ENCODE assay signal across 27 mouse cellular contexts in genomic region chr14:80492901-80493279, GRCm38 (mm10).
DNase-seq lines count a peak whose midpoint lies in the region; ATAC-seq lines count a peak whose summit lies in the region.
"Had no signal": no experiment of that assay in that cellular context is flagged by ENCODE, and none has a peak within 500 bp of the region (broad histone marks: within the 10 kb centered on the region; RNA-seq: fewer than 3 reads in every experiment).

No protein-coding gene starts in this region.

- peaks cover 4% of the 10 kb centered on the region; the same call in 1 of the 2 replicates for H3K4me1 ChIP-seq in forebrain, embryonic 11.5 days (replicated peaks; ENCODE audit: control insufficient read depth, insufficient read depth, low read length)
- peaks cover 9% of the 10 kb centered on the region for H3K4me1 ChIP-seq in forebrain, embryonic 13.5 days
- 0 out of 2 replicates have a peak, but pooled peaks cover 6% of the 10 kb centered on the region for H3K4me1 ChIP-seq in midbrain, embryonic 12.5 days
- H3K4me1 ChIP-seq in midbrain, embryonic 11.5 days (ENCODE audit: control insufficient read depth, insufficient read depth, low read length): no peaks in the 10 kb centered on the region
- H3K4me1 ChIP-seq: embryonic facial prominence, embryonic 15.5 days; liver, embryonic 12.5 days; megakaryocyte, embryonic 14.5 days; stomach, embryonic 15.5 days had no signal

- H3K4me2 ChIP-seq in forebrain, embryonic 11.5 days (ENCODE audit: low read depth, low read length, severe bottlenecking): no peak overlapping the region
- no peak overlapping the region for H3K4me2 ChIP-seq in forebrain, embryonic 13.5 days
- no peak overlapping the region for H3K4me2 ChIP-seq in midbrain, embryonic 12.5 days (replicated peaks)
- H3K4me2 ChIP-seq in midbrain, embryonic 11.5 days: no peak overlapping the region
- H3K4me2 ChIP-seq: embryonic facial prominence, embryonic 15.5 days; hindbrain, embryonic 13.5 days; liver, embryonic 12.5 days; stomach, embryonic 15.5 days had no signal

- H3K27me3 ChIP-seq in forebrain, embryonic 11.5 days (ENCODE audit: control insufficient read depth, insufficient read depth, low read length): no peaks in the 10 kb centered on the region; the same call in 1 of the 2 replicates
- H3K27me3 ChIP-seq in forebrain, embryonic 13.5 days: no peaks in the 10 kb centered on the region
- no peaks in the 10 kb centered on the region for H3K27me3 ChIP-seq in midbrain, embryonic 12.5 days
- H3K27me3 ChIP-seq in midbrain, embryonic 11.5 days (ENCODE audit: control insufficient read depth, insufficient read depth, low read length): no peaks in the 10 kb centered on the region
- H3K27me3 ChIP-seq: CH12.LX; embryonic facial prominence, embryonic 15.5 days; liver, embryonic 12.5 days; megakaryocyte, embryonic 14.5 days; stomach, embryonic 15.5 days had no signal

- no peak overlapping the region for H3K9ac ChIP-seq in forebrain, embryonic 11.5 days (ENCODE audit: low read length)
- H3K9ac ChIP-seq in forebrain, embryonic 13.5 days: no peak overlapping the region
- H3K9ac ChIP-seq in midbrain, embryonic 12.5 days (replicated peaks): no peak overlapping the region
- H3K9ac ChIP-seq in midbrain, embryonic 11.5 days (ENCODE audit: low read length): no peak overlapping the region
- H3K9ac ChIP-seq: embryonic facial prominence, embryonic 15.5 days; hindbrain, embryonic 13.5 days; liver, embryonic 12.5 days; liver, postnatal 0 days; stomach, embryonic 15.5 days had no signal

- peak; percentile 64; the same call in 1 of the 2 replicates for ATAC-seq in forebrain, embryonic 11.5 days (replicated peaks; ENCODE audit: low FRiP score)
- no peak for ATAC-seq in forebrain, embryonic 13.5 days
- ATAC-seq in midbrain, embryonic 12.5 days (ENCODE audit: low FRiP score, low read depth): 0 out of 2 replicates have a peak, but pooled peaks have one; percentile 39
- ATAC-seq in midbrain, embryonic 11.5 days (ENCODE audit: low FRiP score): no peak
- ATAC-seq: intestine, postnatal 0 days; liver, embryonic 12.5 days; liver, postnatal 0 days; midbrain, embryonic 16.5 days had no signal

- H3K36me3 ChIP-seq in forebrain, embryonic 11.5 days (ENCODE audit: control insufficient read depth, insufficient read depth, low read length): no peaks in the 10 kb centered on the region
- no peaks in the 10 kb centered on the region for H3K36me3 ChIP-seq in forebrain, embryonic 13.5 days (ENCODE audit: poor library complexity, severe bottlenecking)
- no peaks in the 10 kb centered on the region for H3K36me3 ChIP-seq in midbrain, embryonic 12.5 days
- no peaks in the 10 kb centered on the region for H3K36me3 ChIP-seq in midbrain, embryonic 11.5 days (ENCODE audit: control insufficient read depth, insufficient read depth, low read length)
- H3K36me3 ChIP-seq: embryonic facial prominence, embryonic 10.5 days; embryonic facial prominence, embryonic 15.5 days; hindbrain, embryonic 13.5 days; liver, embryonic 12.5 days; stomach, embryonic 15.5 days had no signal

- no peak for DNase-seq in forebrain, embryonic 11.5 days (ENCODE audit: low spot score)
- DNase-seq in layer of hippocampus, adult 18-20 months (ENCODE audit: low spot score in 2 of 2): peak; percentile 7 to 48
- DNase-seq in layer of hippocampus, postnatal 10 days (ENCODE audit: low spot score in 2 of 2): no peak
- no peak for DNase-seq in midbrain, embryonic 11.5 days (ENCODE audit: low spot score, missing footprints)
- peak; percentile 8 for DNase-seq in lung, postnatal 36 days
- DNase-seq in gastrocnemius, postnatal 10 days: no peak
- DNase-seq: adrenal gland, adult 8-10 months; cerebellum, adult 2 months; cerebellum, postnatal 14 days; gastrocnemius, postnatal 36 days; heart, adult 18-20 months; heart, postnatal 14 days; kidney, postnatal 25 days; left cerebral cortex, postnatal 4 days; liver, postnatal 0 days; right cerebral cortex, postnatal 25 days had no signal

- H3K27ac ChIP-seq in forebrain, embryonic 11.5 days (ENCODE audit: low read depth, low read length): no peak overlapping the region
- no peak overlapping the region for H3K27ac ChIP-seq in forebrain, embryonic 13.5 days
- H3K27ac ChIP-seq in midbrain, embryonic 12.5 days (replicated peaks): no peak overlapping the region
- H3K27ac ChIP-seq in midbrain, embryonic 11.5 days (ENCODE audit: low read depth, low read length): no peak overlapping the region
- H3K27ac ChIP-seq: embryonic facial prominence, embryonic 10.5 days; embryonic facial prominence, embryonic 15.5 days; hindbrain, embryonic 13.5 days; liver, embryonic 12.5 days; stomach, embryonic 15.5 days had no signal

- WGBS in forebrain, embryonic 11.5 days: 61% methylated on average over 4 of the region's 4 CpGs
- WGBS in forebrain, embryonic 13.5 days: 64% methylated on average over 4 of the region's 4 CpGs
- 80% methylated on average over 4 of the region's 4 CpGs for WGBS in midbrain, embryonic 12.5 days
- 73% methylated on average over 4 of the region's 4 CpGs for WGBS in midbrain, embryonic 11.5 days

- H3K9me3 ChIP-seq in forebrain, embryonic 11.5 days (ENCODE audit: control insufficient read depth, low read length): no peaks in the 10 kb centered on the region
- H3K9me3 ChIP-seq in forebrain, embryonic 13.5 days (replicated peaks): no peaks in the 10 kb centered on the region
- H3K9me3 ChIP-seq in midbrain, embryonic 12.5 days: no peaks in the 10 kb centered on the region
- H3K9me3 ChIP-seq in midbrain, embryonic 11.5 days (ENCODE audit: control insufficient read depth, low read length): no peaks in the 10 kb centered on the region
- H3K9me3 ChIP-seq: embryonic facial prominence, embryonic 10.5 days; embryonic facial prominence, embryonic 15.5 days; hindbrain, embryonic 13.5 days; liver, embryonic 12.5 days; stomach, embryonic 15.5 days had no signal

- no peak overlapping the region for H3K4me3 ChIP-seq in forebrain, embryonic 11.5 days (ENCODE audit: low read depth, low read length)
- H3K4me3 ChIP-seq in forebrain, embryonic 13.5 days: no peak overlapping the region
- H3K4me3 ChIP-seq in midbrain, embryonic 12.5 days: no peak overlapping the region
- no peak overlapping the region for H3K4me3 ChIP-seq in midbrain, embryonic 11.5 days (ENCODE audit: low read depth, low read length)
- H3K4me3 ChIP-seq: embryonic facial prominence, embryonic 10.5 days; embryonic facial prominence, embryonic 15.5 days; hindbrain, embryonic 13.5 days; liver, embryonic 12.5 days; megakaryocyte, embryonic 14.5 days; stomach, embryonic 15.5 days had no signal

Comparison
In these comparisons a context has a peak if more than half of its experiments do, and no peak if none do; other contexts are left out.
1. ATAC-seq: peak in forebrain, embryonic 11.5 days (single experiment) and midbrain, embryonic 12.5 days (single experiment); none in forebrain, embryonic 13.5 days (single experiment) and midbrain, embryonic 11.5 days (single experiment).
2. DNase-seq: peak in layer of hippocampus, adult 18-20 months (2 of 2) and lung, postnatal 36 days (single experiment); none in forebrain, embryonic 11.5 days (single experiment), layer of hippocampus, postnatal 10 days (0 of 2), midbrain, embryonic 11.5 days (single experiment) and gastrocnemius, postnatal 10 days (single experiment).